Comparison of ENCODE assay signal across 9 mouse cellular contexts in the genomic region with DNA sequence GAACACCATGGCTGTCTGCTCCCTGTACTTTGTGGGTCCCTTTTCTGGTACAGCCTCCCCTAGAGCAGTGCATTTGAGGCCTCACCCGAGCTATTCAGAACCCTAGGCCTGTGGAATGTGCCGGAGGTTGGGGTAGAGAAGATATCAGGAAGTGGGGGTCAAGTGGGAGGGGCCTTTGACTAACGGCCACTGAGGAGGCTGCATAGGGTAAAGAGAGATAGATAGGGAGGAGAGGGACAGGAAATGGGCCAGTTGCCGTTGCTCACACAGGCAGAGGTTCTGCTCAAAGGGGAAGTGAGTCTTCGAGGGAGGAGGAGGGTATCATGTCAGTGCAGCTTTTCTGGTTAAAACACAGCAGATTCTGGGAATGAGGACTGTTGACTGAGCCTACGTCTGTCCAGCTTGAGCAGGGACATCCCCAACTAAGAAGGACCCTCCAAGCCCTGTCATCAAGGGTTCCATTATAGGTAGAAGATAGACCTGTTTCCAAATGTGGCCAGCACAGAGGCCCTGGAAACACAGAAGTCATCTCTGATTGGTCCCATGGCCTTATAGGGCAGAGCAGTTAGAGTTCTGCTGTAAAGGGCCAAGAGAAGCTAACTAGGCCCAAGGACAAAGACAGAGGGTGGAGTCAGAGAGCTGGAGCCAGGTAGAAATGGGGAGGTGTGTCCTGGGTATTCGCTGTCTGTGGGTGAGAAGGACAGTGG. TPM values are rescaled to one million over a fixed set of nuclear protein-coding genes. Genes with fewer than 3 reads are reported as not detected.
DNase-seq lines count a peak whose midpoint lies in the region; ATAC-seq lines count a peak whose summit lies in the region.
"Had no signal": no experiment of that assay in that cellular context is flagged by ENCODE, and none has a peak within 500 bp of the region (broad histone marks: within the 10 kb centered on the region; RNA-seq: fewer than 3 reads in every experiment).

No protein-coding gene starts in this region.

- no peaks in the 10 kb centered on the region for H3K27me3 ChIP-seq in liver, embryonic 16.5 days (ENCODE audit: control insufficient read depth, insufficient read depth, low read depth, low read length)
- H3K27me3 ChIP-seq in midbrain, embryonic 10.5 days (ENCODE audit: low read depth, poor library complexity, severe bottlenecking), result peaks cover 54% of the 10 kb centered on the region

- H3K4me2 ChIP-seq in liver, embryonic 16.5 days (ENCODE audit: low read depth, low read length), result peak overlapping the region; percentile 39
- H3K4me2 ChIP-seq: neural tube, embryonic 13.5 days had no signal

- peaks cover 66% of the 10 kb centered on the region for H3K4me1 ChIP-seq in liver, embryonic 16.5 days (ENCODE audit: control insufficient read depth, low read depth, low read length)
- peaks cover 44% of the 10 kb centered on the region for H3K4me1 ChIP-seq in midbrain, embryonic 10.5 days

- 14% methylated on average over 7 of the region's 7 CpGs for WGBS in liver, embryonic 16.5 days (ENCODE audit: insufficient replicate concordance)
- 76% methylated on average over 7 of the region's 7 CpGs for WGBS in midbrain, embryonic 10.5 days

- ATAC-seq in granulocyte monocyte progenitor cell, adult 5-6 weeks (replicated peaks; ENCODE audit: poor library complexity, severe bottlenecking), result peak; percentile 35
- no peak for ATAC-seq in liver, embryonic 16.5 days (ENCODE audit: low read depth)

- no peaks in the 10 kb centered on the region for H3K36me3 ChIP-seq in liver, embryonic 16.5 days (ENCODE audit: control insufficient read depth, insufficient read depth)
- H3K36me3 ChIP-seq in midbrain, embryonic 10.5 days, result peaks cover 14% of the 10 kb centered on the region; the same call in 1 of the 2 replicates
- H3K36me3 ChIP-seq: neural tube, embryonic 13.5 days had no signal

- intact Hi-C loops in heart, postnatal 36 days (cut with DNase I), result no loop called here

- DNase-seq in heart, adult 11 months, result peak; percentile 97
- DNase-seq in heart, postnatal 36 days, result no peak
- DNase-seq in spleen, postnatal 4 days (ENCODE audit: low spot score in 2 of 2), result peak; percentile 70 to 74
- no peak for DNase-seq in Muller cell, postnatal 12 days (ENCODE audit: inconsistent ontology term)
- no peak for DNase-seq in adrenal gland, postnatal 36 days
- no peak for DNase-seq in midbrain, embryonic 10.5 days (ENCODE audit: low spot score)

- H3K4me3 ChIP-seq in liver, embryonic 16.5 days (ENCODE audit: low read depth, low read length), result peak overlapping the region; percentile 9; the same call in 1 of the 2 replicates
- no peak overlapping the region for H3K4me3 ChIP-seq in midbrain, embryonic 10.5 days
- H3K4me3 ChIP-seq: neural tube, embryonic 13.5 days had no signal

- peak overlapping the region; percentile 37 for H3K9ac ChIP-seq in liver, embryonic 16.5 days (ENCODE audit: low read depth, low read length)
- H3K9ac ChIP-seq: neural tube, embryonic 13.5 days had no signal

- H3K9me3 ChIP-seq in liver, embryonic 16.5 days (replicated peaks; ENCODE audit: control insufficient read depth, low read length), result no peaks in the 10 kb centered on the region
- H3K9me3 ChIP-seq in midbrain, embryonic 10.5 days (replicated peaks), result no peaks in the 10 kb centered on the region
- H3K9me3 ChIP-seq: neural tube, embryonic 13.5 days had no signal

- H3K27ac ChIP-seq in liver, embryonic 16.5 days (ENCODE audit: low read length), result peak overlapping the region; percentile 65
- H3K27ac ChIP-seq in midbrain, embryonic 10.5 days (replicated peaks), result no peak overlapping the region
- H3K27ac ChIP-seq: neural tube, embryonic 13.5 days had no signal

RNA-seq across cellular contexts. Expression of a gene that starts 3.0 kb away (rescaled TPM):
- 10 to 100 TPM; 10.2 to 10.8 TPM for total RNA-seq in heart, postnatal 36 days (2021)
- total RNA-seq in granulocyte monocyte progenitor cell, adult 5-6 weeks (2014; fragmentation: Nextera tagmentation), result 49.7 and 53.8 TPM in 2 replicates
- total RNA-seq in granulocyte monocyte progenitor cell, adult 5-6 weeks (2017), result 31.0 and 49.9 TPM in 2 replicates
- polyA plus RNA-seq in liver, embryonic 16.5 days (2015; fragmentation: Nextera tagmentation; extraction: Ambion mirVana), result 20.1 and 21.0 TPM in 2 replicates
- total RNA-seq in adrenal gland, postnatal 36 days (2021), result 10 to 100 TPM; 15.3 to 18.0 TPM
- 38.9 TPM in 2 replicates for polyA plus RNA-seq in midbrain, embryonic 10.5 days (2016; fragmentation: Nextera tagmentation; extraction: Ambion mirVana)

RNA-seq across cellular contexts. Expression of a gene that starts 3.2 kb away (rescaled TPM):
- total RNA-seq in heart, postnatal 36 days (2021), result 10 to 100 TPM; 23.8 to 27.0 TPM
- total RNA-seq in granulocyte monocyte progenitor cell, adult 5-6 weeks (2014; fragmentation: Nextera tagmentation), result 261 and 291 TPM in 2 replicates
- total RNA-seq in granulocyte monocyte progenitor cell, adult 5-6 weeks (2017), result 26.4 and 34.3 TPM in 2 replicates
- 3.1 and 4.1 TPM in 2 replicates for polyA plus RNA-seq in liver, embryonic 16.5 days (2015; fragmentation: Nextera tagmentation; extraction: Ambion mirVana)
- 10 to 100 TPM; 35.5 to 48.9 TPM for total RNA-seq in adrenal gland, postnatal 36 days (2021)
- 0.98 and 1.7 TPM in 2 replicates for polyA plus RNA-seq in midbrain, embryonic 10.5 days (2016; fragmentation: Nextera tagmentation; extraction: Ambion mirVana)

RNA-seq across cellular contexts. Expression of a gene that starts 8.7 kb away (rescaled TPM):
- not detected for total RNA-seq in heart, postnatal 36 days (2021)
- total RNA-seq in granulocyte monocyte progenitor cell, adult 5-6 weeks (2014; fragmentation: Nextera tagmentation), result 0.75 and 1.5 TPM in 2 replicates
- total RNA-seq in granulocyte monocyte progenitor cell, adult 5-6 weeks (2017), result not detected in 2 replicates
- polyA plus RNA-seq in liver, embryonic 16.5 days (2015; fragmentation: Nextera tagmentation; extraction: Ambion mirVana), result 0.78 and 1.3 TPM in 2 replicates
- total RNA-seq in adrenal gland, postnatal 36 days (2021), result not detected
- 2.7 and 3.2 TPM in 2 replicates for polyA plus RNA-seq in midbrain, embryonic 10.5 days (2016; fragmentation: Nextera tagmentation; extraction: Ambion mirVana)

RNA-seq across cellular contexts. Expression of a gene that starts 24.7 kb away (rescaled TPM):
- total RNA-seq in heart, postnatal 36 days (2021), result 10 to 100 TPM; 16.0 to 18.9 TPM
- 84.1 and 154 TPM in 2 replicates for total RNA-seq in granulocyte monocyte progenitor cell, adult 5-6 weeks (2014; fragmentation: Nextera tagmentation)
- total RNA-seq in granulocyte monocyte progenitor cell, adult 5-6 weeks (2017), result 73.1 and 81.3 TPM in 2 replicates
- 39.1 and 40.7 TPM in 2 replicates for polyA plus RNA-seq in liver, embryonic 16.5 days (2015; fragmentation: Nextera tagmentation; extraction: Ambion mirVana)
- 10 to 100 TPM; 39.6 to 54.0 TPM for total RNA-seq in adrenal gland, postnatal 36 days (2021)
- polyA plus RNA-seq in midbrain, embryonic 10.5 days (2016; fragmentation: Nextera tagmentation; extraction: Ambion mirVana), result 65.0 and 81.4 TPM in 2 replicates

RNA-seq across cellular contexts. Expression of a gene that starts 24.8 kb away (rescaled TPM):
- total RNA-seq in heart, postnatal 36 days (2021), result 100 to 1,000 TPM; 237 to 254 TPM
- 42.3 and 76.3 TPM in 2 replicates for total RNA-seq in granulocyte monocyte progenitor cell, adult 5-6 weeks (2014; fragmentation: Nextera tagmentation)
- 59.8 and 64.6 TPM in 2 replicates for total RNA-seq in granulocyte monocyte progenitor cell, adult 5-6 weeks (2017)
- 36.7 and 43.1 TPM in 2 replicates for polyA plus RNA-seq in liver, embryonic 16.5 days (2015; fragmentation: Nextera tagmentation; extraction: Ambion mirVana)
- total RNA-seq in adrenal gland, postnatal 36 days (2021), result 100 to 1,000 TPM; 176 to 245 TPM
- polyA plus RNA-seq in midbrain, embryonic 10.5 days (2016; fragmentation: Nextera tagmentation; extraction: Ambion mirVana), result 45.2 and 48.2 TPM in 2 replicates

Comparison
In these comparisons a context has a peak if more than half of its experiments do, and no peak if none do; other contexts are left out.
1. DNase-seq: peak in heart, adult 11 months (single experiment) and spleen, postnatal 4 days (2 of 2); none in heart, postnatal 36 days (0 of 2), Muller cell, postnatal 12 days (single experiment), adrenal gland, postnatal 36 days (0 of 2) and midbrain, embryonic 10.5 days (single experiment).